Mouse (Mus musculus): ENCODE data around the gene Epha10. TPM values are rescaled to one million over a fixed set of nuclear protein-coding genes. Genes with fewer than 3 reads are reported as not detected.

The Epha10 gene
- 0.04 and 0.09 TPM in 2 replicates for polyA plus RNA-seq (2015; fragmentation: Nextera tagmentation; extraction: Ambion mirVana)

DNA sequence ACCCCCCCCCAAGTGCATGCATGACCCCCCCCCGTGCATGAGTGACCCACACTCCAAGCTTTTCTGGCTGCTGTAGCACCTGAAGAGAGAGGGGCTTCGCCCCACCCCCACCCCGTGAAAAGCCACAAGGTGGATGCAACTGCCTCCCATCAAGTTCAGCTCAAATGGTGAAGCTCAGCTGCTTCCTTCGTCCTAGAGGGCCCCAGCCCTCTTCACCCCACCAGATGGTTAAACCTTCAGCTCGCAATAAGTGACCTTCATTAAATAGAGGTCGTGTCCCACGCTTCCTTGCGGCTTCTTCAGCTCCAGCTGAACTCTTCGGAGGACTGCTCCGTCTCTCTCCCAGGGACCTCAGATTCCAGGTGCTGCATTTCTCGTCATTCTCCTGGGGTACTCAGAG is at the start of gene Epha10:
Gene Epha10 (plus strand): TSS at position 301 of the 400 bp plus-strand sequence.
- Histone ChIP-seq H3K4me1 (peaks cover 10% of the 10 kb centered on the region), H3K9me3 (replicated peaks) (no peaks in the 10 kb centered on the region), H3K9ac (0 out of 2 replicates have a peak within 1 kb of the TSS, but pooled peaks have one; percentile 18), H3K36me3 (no peaks in the 10 kb centered on the region), H3K27me3 (peaks cover 57% of the 10 kb centered on the region), H3K27ac (replicated peaks) (no peak within 1 kb of the TSS), H3K4me2 (replicated peaks) (peak within 1 kb of the TSS; percentile 60), H3K4me3 (replicated peaks) (peak within 1 kb of the TSS; percentile 36)
- 3% methylated on average over 11 of the region's 11 CpGs for WGBS
- ATAC-seq (ENCODE audit: insufficient number of reproducible peaks, low FRiP score, low TSS enrichment, low read depth): no peak

DNA sequence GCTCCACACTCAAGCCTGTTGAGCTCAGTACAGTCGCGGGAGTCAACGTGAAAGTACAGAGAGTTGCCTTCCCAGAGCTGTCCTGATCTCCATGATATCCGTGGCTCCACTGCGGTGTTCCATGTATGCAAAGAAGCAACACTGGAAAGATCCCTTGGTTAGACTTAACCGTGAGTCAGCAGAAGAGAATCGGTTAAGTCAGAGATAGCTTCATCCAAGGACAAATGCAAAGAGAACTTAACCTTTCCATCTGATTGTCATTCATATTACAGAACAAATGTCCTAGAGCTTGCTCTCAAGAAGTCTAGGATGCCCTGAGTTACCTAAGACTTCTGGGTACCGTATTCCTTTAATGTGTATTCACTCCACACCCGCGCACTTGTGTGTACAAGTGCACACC is 47.9 kb upstream of the Epha10 start:
- Histone ChIP-seq H3K9ac (no peak overlapping the region), H3K9me3 (replicated peaks) (no peaks in the 10 kb centered on the region), H3K27me3 (no peaks in the 10 kb centered on the region), H3K36me3 (peaks cover 46% of the 10 kb centered on the region), H3K4me3 (replicated peaks) (no peak overlapping the region), H3K27ac (replicated peaks) (no peak overlapping the region), H3K4me1 (no peaks in the 10 kb centered on the region), H3K4me2 (replicated peaks) (no peak overlapping the region)
- ATAC-seq (ENCODE audit: insufficient number of reproducible peaks, low FRiP score, low TSS enrichment, low read depth): no peak
- 93% methylated on average over 10 of the region's 10 CpGs for WGBS

DNA sequence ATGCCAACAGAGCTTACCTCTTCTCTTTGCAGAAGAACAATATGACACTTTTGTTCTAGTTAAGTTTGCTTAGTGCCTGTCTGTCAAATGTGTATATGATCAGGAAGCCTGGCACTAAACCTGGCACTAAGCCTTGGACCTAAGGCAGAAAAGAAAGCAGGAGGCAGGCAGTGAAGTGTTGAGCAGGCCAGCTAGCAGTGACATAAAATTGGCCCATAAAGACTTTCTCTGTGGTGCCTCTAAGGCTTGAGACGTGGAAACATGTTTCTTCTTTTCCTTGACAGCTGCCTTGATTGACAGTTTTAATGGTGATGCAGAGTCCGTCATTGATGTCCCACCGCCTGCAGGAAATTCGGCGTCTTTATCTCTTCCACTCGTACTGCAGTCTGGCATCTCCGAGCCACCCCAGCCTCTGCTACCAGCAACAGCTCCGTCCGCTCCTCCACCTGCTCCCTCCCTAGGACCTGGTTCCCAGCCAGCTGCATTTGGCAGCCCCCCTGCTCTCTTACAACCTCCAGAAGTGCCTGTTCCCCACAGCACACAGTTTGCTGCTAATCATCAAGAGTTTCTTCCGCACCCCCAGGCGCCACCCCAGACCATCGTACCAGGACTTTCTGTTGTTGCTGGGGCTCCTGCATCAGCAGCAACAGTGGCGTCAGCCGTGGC is 42.5 kb upstream of the Epha10 start:
- H3K4me1 ChIP-seq: no peaks in the 10 kb centered on the region
- H3K4me3 ChIP-seq (replicated peaks): no peak overlapping the region
- ATAC-seq (ENCODE audit: insufficient number of reproducible peaks, low FRiP score, low TSS enrichment, low read depth): no peak
- no peak overlapping the region for H3K9ac ChIP-seq
- 84% methylated on average over 14 of the region's 14 CpGs for WGBS
- H3K27me3 ChIP-seq: no peaks in the 10 kb centered on the region
- H3K36me3 ChIP-seq: peaks cover 65% of the 10 kb centered on the region
- no peaks in the 10 kb centered on the region for H3K9me3 ChIP-seq (replicated peaks)
- no peak overlapping the region for H3K27ac ChIP-seq (replicated peaks)
- no peak overlapping the region for H3K4me2 ChIP-seq (replicated peaks)

DNA sequence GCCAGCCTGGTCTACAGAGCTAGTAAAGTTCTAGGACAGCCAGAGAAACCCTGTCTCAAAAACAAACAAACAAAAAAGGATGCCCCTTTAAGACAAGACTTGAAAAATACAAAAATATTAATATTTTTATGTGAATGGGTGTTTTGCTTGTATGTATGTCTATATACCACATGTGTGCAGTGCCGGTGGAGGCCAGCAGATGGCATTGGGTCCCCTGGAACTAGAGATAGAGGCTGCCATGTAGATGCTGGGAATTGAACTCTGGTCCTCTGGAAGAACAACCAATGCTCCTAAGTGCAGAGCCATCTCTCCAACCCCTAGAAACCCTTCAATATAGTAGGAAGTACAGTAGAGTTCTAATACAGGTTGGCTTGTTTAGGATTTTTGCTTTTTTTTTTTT is 39.7 kb upstream of the Epha10 start:
- H3K9ac ChIP-seq: no peak overlapping the region
- H3K27me3 ChIP-seq: no peaks in the 10 kb centered on the region
- 100% methylated on average over 1 of the region's 1 CpGs for WGBS
- no peaks in the 10 kb centered on the region for H3K4me1 ChIP-seq
- H3K4me2 ChIP-seq (replicated peaks): no peak overlapping the region
- peaks cover 59% of the 10 kb centered on the region for H3K36me3 ChIP-seq
- no peak overlapping the region for H3K4me3 ChIP-seq (replicated peaks)
- H3K27ac ChIP-seq (replicated peaks): no peak overlapping the region
- ATAC-seq (ENCODE audit: insufficient number of reproducible peaks, low FRiP score, low TSS enrichment, low read depth): no peak
- no peaks in the 10 kb centered on the region for H3K9me3 ChIP-seq (replicated peaks)

DNA sequence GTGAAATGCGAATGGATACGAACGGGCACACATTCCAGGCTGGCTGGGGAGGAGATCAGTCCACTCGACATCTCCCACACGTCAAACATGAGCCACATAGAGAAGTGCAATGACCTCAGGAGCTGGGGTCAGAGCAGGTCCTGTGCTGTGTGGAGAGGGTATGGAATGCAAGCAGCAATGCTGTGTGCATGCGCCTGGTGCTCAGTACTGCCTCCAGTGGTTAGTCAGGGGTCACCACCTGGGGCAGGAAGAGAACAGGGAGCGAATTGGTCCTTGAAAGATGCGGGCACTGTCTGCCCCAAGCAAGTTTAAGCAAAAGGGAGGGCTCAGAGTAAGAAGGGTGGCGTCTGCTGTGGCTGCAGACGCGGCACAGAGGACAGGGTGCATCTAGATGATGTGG is 37.2 kb upstream of the Epha10 start:
- H3K27ac ChIP-seq (replicated peaks): no peak overlapping the region
- H3K4me3 ChIP-seq (replicated peaks): no peak overlapping the region
- no peak overlapping the region for H3K4me2 ChIP-seq (replicated peaks)
- 0 out of 2 replicates have a peak, but pooled peaks cover 4% of the 10 kb centered on the region for H3K4me1 ChIP-seq
- H3K9ac ChIP-seq: no peak overlapping the region
- H3K36me3 ChIP-seq: peaks cover 47% of the 10 kb centered on the region
- no peaks in the 10 kb centered on the region for H3K27me3 ChIP-seq
- ATAC-seq (ENCODE audit: insufficient number of reproducible peaks, low FRiP score, low TSS enrichment, low read depth): no peak
- 56% methylated on average over 11 of the region's 11 CpGs for WGBS
- no peaks in the 10 kb centered on the region for H3K9me3 ChIP-seq (replicated peaks)

DNA sequence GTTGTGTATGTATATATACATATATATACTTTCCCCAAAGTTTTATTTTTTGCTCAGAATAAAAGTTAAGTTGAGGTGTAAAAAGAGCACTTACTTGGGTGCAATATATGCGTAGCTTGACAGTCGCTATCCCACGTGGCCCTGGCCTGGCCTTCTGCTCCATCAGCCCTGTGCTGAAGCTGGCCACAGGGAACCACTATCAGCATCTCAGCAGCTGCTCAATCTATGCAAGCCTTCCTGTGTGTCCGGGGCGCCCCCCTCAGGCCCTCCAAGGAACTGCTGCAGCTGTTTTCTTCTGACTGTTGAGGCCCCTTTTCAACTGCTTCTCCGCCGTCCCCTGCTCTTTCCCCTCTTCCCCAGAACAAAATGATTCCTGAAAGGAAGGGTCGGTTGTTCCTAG is 33.1 kb upstream of the Epha10 start:
- no peaks in the 10 kb centered on the region for H3K27me3 ChIP-seq
- no peak for ATAC-seq (ENCODE audit: insufficient number of reproducible peaks, low FRiP score, low TSS enrichment, low read depth)
- H3K36me3 ChIP-seq: peaks cover 18% of the 10 kb centered on the region
- H3K4me3 ChIP-seq (replicated peaks): no peak overlapping the region
- H3K4me2 ChIP-seq (replicated peaks): no peak overlapping the region
- no peaks in the 10 kb centered on the region for H3K9me3 ChIP-seq (replicated peaks)
- WGBS: 11% methylated on average over 8 of the region's 8 CpGs
- H3K4me1 ChIP-seq: peaks cover 24% of the 10 kb centered on the region
- no peak overlapping the region for H3K27ac ChIP-seq (replicated peaks)
- no peak overlapping the region for H3K9ac ChIP-seq

DNA sequence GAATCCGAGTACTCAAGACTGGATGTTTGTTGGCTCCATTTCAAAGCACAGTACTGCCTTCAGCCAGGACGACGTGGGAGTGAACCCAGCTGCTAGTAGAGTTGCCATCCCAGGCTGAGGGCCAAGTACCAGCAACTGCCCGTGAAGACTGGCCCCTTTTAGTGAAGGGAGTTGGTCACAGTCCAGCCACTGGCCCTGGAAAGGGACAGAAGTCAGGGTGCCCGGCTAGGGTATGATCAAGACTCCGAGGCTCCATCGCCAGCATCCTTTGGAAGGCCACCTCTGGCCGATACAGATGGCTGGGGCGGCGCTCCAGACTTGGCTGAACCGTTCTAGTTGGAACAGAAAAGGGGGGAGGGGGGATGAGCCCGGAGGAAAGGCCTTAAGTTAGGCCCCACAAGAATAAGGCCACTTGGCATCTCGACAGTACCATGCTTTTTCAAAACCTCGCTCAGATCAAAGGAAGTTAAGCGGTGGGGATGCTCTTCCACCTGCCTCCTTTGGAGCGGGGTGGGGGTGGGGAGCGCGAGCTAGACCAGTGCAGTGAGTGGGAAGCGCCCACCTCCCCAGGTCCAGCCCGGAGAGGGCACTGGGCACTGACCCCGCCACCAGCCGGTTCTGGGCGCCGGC is 31.0 kb upstream of the Epha10 start:
- 2% methylated on average over 23 of the region's 24 CpGs for WGBS
- no peaks in the 10 kb centered on the region for H3K9me3 ChIP-seq (replicated peaks)

DNA sequence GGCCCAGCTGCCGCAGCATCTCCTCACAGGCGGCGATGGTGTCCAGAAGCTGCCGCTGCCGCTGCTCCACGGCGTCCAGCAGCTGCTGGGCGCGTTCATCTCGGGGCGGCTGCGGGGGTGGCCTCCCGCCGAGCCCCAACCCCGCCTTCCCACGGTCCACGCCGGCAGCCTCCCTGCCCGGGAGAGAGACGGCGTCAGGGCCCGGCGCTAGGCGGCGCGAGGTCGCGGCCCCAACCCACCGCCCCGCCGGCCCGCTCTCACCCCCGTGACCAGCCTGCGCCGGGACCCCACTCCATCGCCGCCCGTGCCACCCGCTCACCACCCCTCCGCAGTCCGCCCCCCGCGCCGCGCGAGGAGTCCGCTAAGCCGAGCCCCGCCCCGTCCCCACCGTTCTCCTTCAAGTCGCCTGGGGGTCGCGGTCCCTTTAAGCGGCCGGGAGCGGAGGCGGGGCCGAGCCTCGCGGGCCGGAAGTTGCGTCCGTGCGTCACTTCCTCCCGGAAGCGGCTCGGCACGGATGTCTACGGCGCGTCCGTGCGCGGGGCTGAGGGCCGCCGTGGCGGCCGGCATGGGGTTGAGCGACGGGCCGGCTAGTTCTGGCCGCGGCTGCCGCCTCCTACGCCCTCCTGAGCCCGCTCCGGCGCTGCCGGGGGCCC is 30.3 kb upstream of the Epha10 start, which contains the start of gene Yrdc:
Gene Yrdc (plus strand): TSS at position 419 of the 653 bp plus-strand sequence.
- peaks cover 28% of the 10 kb centered on the region for H3K36me3 ChIP-seq
- H3K9ac ChIP-seq: peak within 1 kb of the TSS; percentile 79
- WGBS: under 1% methylated on average over 77 of the region's 90 CpGs
- no peaks in the 10 kb centered on the region for H3K27me3 ChIP-seq
- H3K9me3 ChIP-seq (replicated peaks): no peaks in the 10 kb centered on the region
- H3K27ac ChIP-seq (replicated peaks): peak within 1 kb of the TSS; percentile 88
- H3K4me1 ChIP-seq: peaks cover 29% of the 10 kb centered on the region
- peak; percentile 93 for ATAC-seq (ENCODE audit: insufficient number of reproducible peaks, low FRiP score, low TSS enrichment, low read depth)
- H3K4me2 ChIP-seq (replicated peaks): peak within 1 kb of the TSS; percentile 81
- peak within 1 kb of the TSS; percentile 76 for H3K4me3 ChIP-seq (replicated peaks)

More for the DNA sequence above, 31.0 kb upstream of the Epha10 start:
- Histone ChIP-seq H3K4me3 (replicated peaks) (peak overlapping the region; percentile 76), H3K9ac (peak overlapping the region; percentile 79), H3K27me3 (no peaks in the 10 kb centered on the region), H3K4me2 (replicated peaks) (peak overlapping the region; percentile 81), H3K4me1 (peaks cover 29% of the 10 kb centered on the region), H3K27ac (replicated peaks) (peak overlapping the region; percentile 88), H3K36me3 (peaks cover 23% of the 10 kb centered on the region)
- ATAC-seq (ENCODE audit: insufficient number of reproducible peaks, low FRiP score, low TSS enrichment, low read depth): no peak; the same call in 1 of the 2 replicates

DNA sequence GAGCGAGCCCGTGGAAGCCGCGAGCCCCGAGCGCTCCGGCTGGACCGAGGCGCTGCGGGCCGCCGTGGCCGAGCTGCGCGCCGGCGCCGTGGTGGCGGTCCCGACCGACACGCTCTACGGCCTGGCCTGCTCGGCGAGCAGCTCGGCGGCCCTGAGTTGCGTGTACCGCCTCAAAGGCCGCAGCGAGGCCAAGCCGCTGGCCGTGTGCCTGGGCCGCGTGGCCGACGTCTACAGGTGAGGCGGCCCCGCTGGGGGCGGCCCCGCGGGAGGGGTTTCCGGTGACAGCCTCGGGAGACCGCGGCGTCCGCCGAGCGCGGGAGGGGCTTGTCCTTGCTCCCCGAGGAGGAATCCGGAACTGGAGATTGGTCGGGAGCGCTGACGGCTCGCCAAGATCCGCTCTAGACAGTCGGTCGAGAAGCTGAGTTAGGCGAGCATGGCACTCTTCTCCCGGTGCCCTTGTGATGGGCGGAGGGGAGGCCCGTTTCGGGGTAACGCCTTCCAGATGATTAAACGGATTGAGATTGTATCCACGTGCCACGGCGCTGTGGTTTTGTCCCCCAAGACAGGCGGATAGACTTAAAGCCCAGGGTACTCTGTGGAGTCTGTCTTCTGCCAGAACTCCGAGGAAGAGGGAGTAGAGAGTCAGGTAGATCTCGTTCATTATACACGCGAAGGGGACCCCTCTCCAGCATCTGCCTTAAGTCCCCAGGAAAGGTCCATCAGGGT is 29.6 kb upstream of the Epha10 start, which contains the start of gene 1110065P20Rik:
Gene 1110065P20Rik (minus strand): TSS at position 264 of the 726 bp plus-strand sequence.
- under 1% methylated on average over 75 of the region's 75 CpGs for WGBS
- H3K9me3 ChIP-seq (replicated peaks): no peaks in the 10 kb centered on the region
- H3K4me1 ChIP-seq: peaks cover 29% of the 10 kb centered on the region
- H3K4me2 ChIP-seq (replicated peaks): peak within 1 kb of the TSS; percentile 81
- H3K27ac ChIP-seq (replicated peaks): peak within 1 kb of the TSS; percentile 88
- peak within 1 kb of the TSS; percentile 79 for H3K9ac ChIP-seq
- H3K27me3 ChIP-seq: no peaks in the 10 kb centered on the region
- H3K36me3 ChIP-seq: peaks cover 34% of the 10 kb centered on the region
- peak within 1 kb of the TSS; percentile 76 for H3K4me3 ChIP-seq (replicated peaks)
- peak; percentile 46 for ATAC-seq (ENCODE audit: insufficient number of reproducible peaks, low FRiP score, low TSS enrichment, low read depth)

DNA sequence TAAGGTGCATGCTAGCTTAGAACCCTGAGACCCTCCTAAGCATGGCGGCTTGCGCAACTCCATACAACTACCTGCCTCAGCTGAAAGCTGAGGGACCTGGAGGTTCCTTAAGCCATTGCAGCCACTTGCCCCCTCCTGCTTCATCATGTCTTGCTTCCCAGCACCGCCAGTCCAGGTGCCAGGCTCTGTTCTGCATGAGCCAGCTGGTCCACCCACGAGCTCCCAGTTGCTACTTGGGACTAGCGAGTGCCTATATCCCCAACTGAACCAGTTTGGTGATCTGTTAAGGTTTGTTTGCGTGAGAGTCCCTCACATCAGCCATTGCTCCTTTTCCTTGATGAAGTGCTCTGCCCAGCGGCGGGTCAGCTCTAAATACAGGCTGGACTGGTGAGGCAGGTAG is 24.4 kb upstream of the Epha10 start:
- peaks cover 20% of the 10 kb centered on the region for H3K4me1 ChIP-seq
- whole genome bisulfite sequencing: 95% methylated on average over 8 of the region's 8 CpGs
- H3K9ac ChIP-seq: no peak overlapping the region
- no peaks in the 10 kb centered on the region for H3K9me3 ChIP-seq (replicated peaks)
- peaks cover 43% of the 10 kb centered on the region for H3K36me3 ChIP-seq
- no peak for ATAC-seq (ENCODE audit: insufficient number of reproducible peaks, low FRiP score, low TSS enrichment, low read depth)
- peaks cover 8% of the 10 kb centered on the region for H3K27me3 ChIP-seq
- H3K27ac ChIP-seq (replicated peaks): no peak overlapping the region
- H3K4me3 ChIP-seq (replicated peaks): no peak overlapping the region
- H3K4me2 ChIP-seq (replicated peaks): no peak overlapping the region

DNA sequence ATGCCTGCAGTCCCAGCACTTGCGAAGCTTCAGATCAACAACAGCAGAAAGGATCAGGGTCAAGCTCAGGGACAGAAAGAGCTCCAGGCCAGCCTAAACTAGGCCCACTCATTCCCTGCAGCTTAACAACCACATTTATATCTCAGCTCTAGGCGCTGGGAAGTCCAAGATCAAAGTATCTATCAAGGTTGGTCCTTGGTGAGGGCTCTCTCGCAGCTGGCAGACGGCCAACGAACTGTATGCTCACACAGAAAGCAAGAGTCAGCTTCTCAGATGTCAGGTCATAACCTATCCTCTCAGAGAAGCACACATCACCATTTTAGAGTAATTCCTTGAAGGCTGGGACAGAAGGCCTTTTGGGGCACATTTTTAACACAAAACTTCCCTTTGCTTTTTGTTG is 22.3 kb upstream of the Epha10 start:
- H3K9me3 ChIP-seq (replicated peaks): no peaks in the 10 kb centered on the region
- H3K4me3 ChIP-seq (replicated peaks): no peak overlapping the region
- no peak overlapping the region for H3K9ac ChIP-seq
- H3K4me1 ChIP-seq: peaks cover 18% of the 10 kb centered on the region
- peaks cover 37% of the 10 kb centered on the region for H3K36me3 ChIP-seq
- H3K4me2 ChIP-seq (replicated peaks): no peak overlapping the region
- peaks cover 24% of the 10 kb centered on the region for H3K27me3 ChIP-seq
- ATAC-seq (ENCODE audit: insufficient number of reproducible peaks, low FRiP score, low TSS enrichment, low read depth): no peak
- 55% methylated on average over 5 of the region's 5 CpGs for WGBS
- H3K27ac ChIP-seq (replicated peaks): no peak overlapping the region

Measured in embryonic facial prominence, embryonic 15.5 days (tissue).